Mouse (Mus musculus) CH12.LX (cell line): ENCODE measurements around the gene Gpr157. TPM values are rescaled to one million over a fixed set of nuclear protein-coding genes. Genes with fewer than 3 reads are reported as not detected.
A peak's percentile ranks its signal among the peaks of the same experiment; 100 is the strongest.

Experiments used
- DNase-seq: peaks from one replicate; pipeline ENCODE4 v3.0.0-alpha.2; 2013; ENCODE audit errors: extremely low read depth
- H3K27ac ChIP-seq: 2 replicates; pipeline ENCODE4 v1.5.1; 2012; ENCODE audit warnings: low read depth, mild to moderate bottlenecking, control low read depth, moderate library complexity; ENCODE audit not compliant: insufficient read depth
- H3K27me3 ChIP-seq: replicated peaks from 2 replicates; pipeline ENCODE3; 2012; ENCODE audit warnings: inconsistent platforms
- H3K36me3 ChIP-seq, 2 experiments: replicated peaks in 1 of 2; 2 replicates each; pipeline versions ENCODE3 to v1.6.1; 2012; ENCODE audit warnings: inconsistent platforms in 1 of 2, low read length in 1 of 2, mild to moderate bottlenecking in 1 of 2, mixed read lengths in 1 of 2, moderate library complexity in 1 of 2; ENCODE audit not compliant: control insufficient read depth in 1 of 2, insufficient read depth in 1 of 2
- H3K4me1 ChIP-seq, 2 experiments: 2 replicates each; pipeline ENCODE4 v1.6.1; 2012; ENCODE audit warnings: inconsistent platforms in 1 of 2, moderate library complexity in 1 of 2; ENCODE audit not compliant: insufficient read depth in 2 of 2, control insufficient read depth in 1 of 2
- H3K4me2 ChIP-seq: 2 replicates; pipeline ENCODE4 v1.6.1; 2012; ENCODE audit warnings: low read depth, mild to moderate bottlenecking, control low read depth; ENCODE audit not compliant: poor library complexity, insufficient read depth, severe bottlenecking
- H3K4me3 ChIP-seq, 3 experiments: fragments of 150-350 bp in 1 of 3; sonication (generic) in 1 of 3; replicated peaks in 1 of 3; 2 replicates each; pipeline versions ENCODE3 to v1.5.1; 2011 to 2012; ENCODE audit warnings: low read depth in 2 of 3, low read length in 2 of 3, mild to moderate bottlenecking in 2 of 3, moderate library complexity in 2 of 3, control low read depth in 1 of 3, improper control_type of control experiment in 1 of 3, inconsistent platforms in 1 of 3, mixed read lengths in 1 of 3; ENCODE audit not compliant: poor library complexity in 1 of 3
- H3K79me2 ChIP-seq: replicated peaks from 2 replicates; pipeline ENCODE4 v1.6.1; 2012; ENCODE audit warnings: mild to moderate bottlenecking, moderate library complexity; ENCODE audit not compliant: control insufficient read depth, poor library complexity, insufficient read depth, severe bottlenecking; ENCODE audit errors: extremely low read depth
- H3K9ac ChIP-seq: 2 replicates; pipeline ENCODE4 v1.6.1; 2012; ENCODE audit warnings: low read depth, mild to moderate bottlenecking, control low read depth, moderate library complexity; ENCODE audit not compliant: insufficient read depth
- H3K9me3 ChIP-seq: replicated peaks from 2 replicates; pipeline ENCODE3; 2012; ENCODE audit warnings: low read length, inconsistent platforms, mixed read lengths
- BHLHE40 ChIP-seq: IDR thresholded peaks from 2 replicates; pipeline ENCODE4 v1.6.1; 2011; ENCODE audit warnings: mild to moderate bottlenecking, low read depth, low read length, improper control_type of control experiment
- CHD1 ChIP-seq: IDR thresholded peaks from 2 replicates; pipeline ENCODE4 v1.6.1; 2012; ENCODE audit warnings: low read depth, low read length, improper control_type of control experiment, inconsistent platforms
- CHD2 ChIP-seq: IDR thresholded peaks from 2 replicates; pipeline ENCODE4 v1.6.1; 2011; ENCODE audit warnings: low read length, improper control_type of control experiment
- CTCF ChIP-seq, 2 experiments: IDR thresholded peaks in 1 of 2; conservative IDR thresholded peaks in 1 of 2; 2 replicates each; pipeline ENCODE4 v1.5.1; 2011 to 2012; ENCODE audit warnings: low read depth in 2 of 2, low read length in 2 of 2, improper control_type of control experiment in 1 of 2, inconsistent platforms in 1 of 2, mild to moderate bottlenecking in 1 of 2, moderate library complexity in 1 of 2
- EP300 ChIP-seq: IDR thresholded peaks from 2 replicates; pipeline ENCODE4 v1.6.1; 2011; ENCODE audit warnings: low read length, improper control_type of control experiment
- ETS1 ChIP-seq: conservative IDR thresholded peaks from 2 replicates; pipeline ENCODE4 v1.6.1; 2012; ENCODE audit warnings: low read depth, mild to moderate bottlenecking, inconsistent platforms, low read length, improper control_type of control experiment, moderate library complexity
- IRF4 ChIP-seq: IDR thresholded peaks from 2 replicates; pipeline ENCODE4 v1.6.1; 2014; ENCODE audit warnings: low read depth, mild to moderate bottlenecking, inconsistent platforms, low read length, improper control_type of control experiment
- JUN ChIP-seq: IDR thresholded peaks from 2 replicates; pipeline ENCODE4 v1.6.1; 2011; ENCODE audit warnings: low read depth, mild to moderate bottlenecking, low read length, improper control_type of control experiment, moderate library complexity; ENCODE audit not compliant: insufficient read depth
- JUND ChIP-seq: conservative IDR thresholded peaks from 2 replicates; pipeline ENCODE4 v1.6.1; 2011; ENCODE audit warnings: low read depth, low read length, improper control_type of control experiment
- MAFK ChIP-seq: IDR thresholded peaks from 2 replicates; pipeline ENCODE4 v1.6.1; 2011; ENCODE audit warnings: low read length, improper control_type of control experiment; ENCODE audit not compliant: insufficient replicate concordance
- MAZ ChIP-seq: IDR thresholded peaks from 2 replicates; pipeline ENCODE4 v1.6.1; 2012; ENCODE audit warnings: low read depth, mild to moderate bottlenecking, inconsistent platforms, low read length, improper control_type of control experiment, moderate library complexity
- MXI1 ChIP-seq: IDR thresholded peaks from 2 replicates; pipeline ENCODE4 v1.6.1; 2011; ENCODE audit warnings: mild to moderate bottlenecking, low read depth, low read length, improper control_type of control experiment
- MYC ChIP-seq: IDR thresholded peaks from 2 replicates; pipeline ENCODE4 v1.6.1; 2011; ENCODE audit warnings: low read depth, mild to moderate bottlenecking, improper control_type of control experiment, low read length
- NELFE ChIP-seq: IDR thresholded peaks from 2 replicates; pipeline ENCODE4 v1.6.1; 2011; ENCODE audit warnings: low read depth, low read length, improper control_type of control experiment
- PAX5 ChIP-seq: IDR thresholded peaks from 2 replicates; pipeline ENCODE4 v1.6.1; 2012; ENCODE audit warnings: low read length, inconsistent platforms, mixed read lengths
- RCOR1 ChIP-seq: conservative IDR thresholded peaks from 2 replicates; pipeline ENCODE4 v1.6.1; 2012; ENCODE audit warnings: low read depth, mild to moderate bottlenecking, inconsistent platforms, low read length, improper control_type of control experiment
- SMC3 ChIP-seq: IDR thresholded peaks from 2 replicates; pipeline ENCODE4 v1.6.1; 2011; ENCODE audit warnings: low read depth, low read length, improper control_type of control experiment
- TBP ChIP-seq: conservative IDR thresholded peaks from 2 replicates; pipeline ENCODE4 v1.6.1; 2011; ENCODE audit warnings: low read depth, low read length, improper control_type of control experiment
- TCF12 ChIP-seq: IDR thresholded peaks from 2 replicates; pipeline ENCODE4 v1.6.1; 2014; ENCODE audit warnings: low read depth, mild to moderate bottlenecking, inconsistent platforms, low read length, improper control_type of control experiment
- UBTF ChIP-seq: IDR thresholded peaks from 2 replicates; pipeline ENCODE4 v1.6.1; 2012; ENCODE audit warnings: low read depth, mild to moderate bottlenecking, inconsistent platforms, low read length, improper control_type of control experiment, moderate library complexity
- USF1 ChIP-seq: IDR thresholded peaks from 2 replicates; pipeline ENCODE4 v1.6.1; 2014; ENCODE audit warnings: low read depth, mild to moderate bottlenecking, inconsistent platforms, low read length, improper control_type of control experiment
- dilution Hi-C: fragments of 300-500 bp; cut with MboI; formaldehyde crosslinking; loops from 2 replicates; pipeline ENCODE4 v1.14.3; 2020; ENCODE audit warnings: low sequenced_read_pairs; ENCODE audit not compliant: extremely low pct_unique_long_range_greater_than_20kb, extremely low pct_ligation_motif_present
- in situ Hi-C: fragments of 300-500 bp; cut with MboI; formaldehyde crosslinking; loops from 3 replicates; pipeline ENCODE4 v1.14.3; 2019; ENCODE audit warnings: low sequenced_read_pairs, low pct_ligation_motif_present, low pct_unique_long_range_greater_than_20kb, mixed read lengths
- polyA plus RNA-seq: library from polyadenylated mRNA; unstranded; fragments of >175 nt; gene quantifications from 2 replicates; pipeline ENCODE4 v1.2.1, GENCODE M21; 2012; ENCODE audit warnings: low read depth; ENCODE audit not compliant: insufficient read length
- total RNA-seq, 2 experiments: library from RNA; depleted of rRNA; stranded (reverse); fragments of 300-350 nt in 1 of 2; fragments of >200 nt in 1 of 2; gene quantifications; 2 replicates each; pipeline ENCODE4 v1.2.3; 2012 to 2014

Gpr157 gene
- total and polyA plus RNA-seq, 3 experiments = 2.6 to 3.5 (median 2.8) TPM

- Histone ChIP-seq H3K27ac (peak overlapping the region; percentile 54; the same call in 1 of the 2 replicates), H3K9me3 (peaks cover 2% of the 10 kb centered on the region), H3K4me1 (peaks cover 11 to 44% of the 10 kb centered on the region in 2 experiments), H3K4me2 (peak overlapping the region; percentile 3; the same call in 1 of the 2 replicates), H3K27me3 (no peaks in the 10 kb centered on the region), H3K9ac (no peak overlapping the region), H3K4me3 (no peak overlapping the region), H3K79me2 (no peaks in the 10 kb centered on the region), H3K36me3 (no peaks in the 10 kb centered on the region)
- dilution Hi-C loops (no loop called here), in situ Hi-C loops (no loop called here)
- DNase-seq = no peak
- peak; percentile 52; the same call in 1 of the 2 replicates for TF ChIP-seq BHLHE40
- no peak for TF ChIP-seq CTCF (conservative IDR thresholded peaks at IDR 0.05 in 1 of 2, IDR thresholded peaks at IDR 0.05 in 1 of 2; ENCODE audit: low read depth in 2 of 2, low read length in 2 of 2)
- TF ChIP-seq NELFE = no peak
- no peak for TF ChIP-seq MAFK
- TF ChIP-seq CHD1 = no peak
Observed at GRCm38 (mm10) chr4:150119640-150120039, 32.5 kb downstream of the Gpr157 start.

- no peaks in the 10 kb centered on the region for H3K27me3 ChIP-seq
- no peaks in the 10 kb centered on the region for H3K36me3 ChIP-seq
- H3K27ac ChIP-seq = peak overlapping the region; percentile 54; the same call in 1 of the 2 replicates
- H3K4me1 ChIP-seq = peaks cover 13 to 51% of the 10 kb centered on the region in 2 experiments
- H3K9me3 ChIP-seq = peaks cover 2% of the 10 kb centered on the region
- no peak for TF ChIP-seq JUND
- TF ChIP-seq JUN = no peak
- peak; percentile 35; the same call in 1 of the 2 replicates for TF ChIP-seq TCF12
- 0 out of 2 replicates have a peak, but pooled peaks have one; percentile 13 for TF ChIP-seq BHLHE40
- TF ChIP-seq NELFE = no peak
- no peak for TF ChIP-seq MAZ
- TF ChIP-seq TBP = no peak
- TF ChIP-seq MAFK = peak; percentile 16; the same call in 1 of the 2 replicates
- TF ChIP-seq SMC3 = no peak
- TF ChIP-seq UBTF = no peak
- TF ChIP-seq IRF4 = peak; percentile 93
- 0 out of 2 replicates have a peak, but pooled peaks have one; percentile 32 for TF ChIP-seq RCOR1
- TF ChIP-seq PAX5 = no peak
- TF ChIP-seq EP300 = peak; percentile 84
- TF ChIP-seq MXI1 = no peak
- TF ChIP-seq CHD2 = peak; percentile 35; the same call in 1 of the 2 replicates
- TF ChIP-seq USF1 = no peak
- peak; percentile 53; the same call in 1 of the 2 replicates for TF ChIP-seq ETS1
- TF ChIP-seq MYC = 0 out of 2 replicates have a peak, but pooled peaks have one; percentile 16
- TF ChIP-seq, all 38 proteins: peak for 9
- in situ Hi-C loops = no loop called here
- Histone ChIP-seq H3K9ac (0 out of 2 replicates have a peak overlapping the region, but pooled peaks have one; percentile 7), H3K79me2 (no peaks in the 10 kb centered on the region), H3K4me3 (peak overlapping the region in 1 of 3 experiments; percentile 40), H3K4me2 (peak overlapping the region; percentile 92)
- dilution Hi-C loops = no loop called here
- DNase-seq = peak; percentile 78
Observed at GRCm38 (mm10) chr4:150120173-150120833, 33.1 kb downstream of the Gpr157 start.
